Mouse (Mus musculus) C2C12 (cell line): ENCODE measurements around the gene Dnaaf1.

Experiments used
- CEBPB ChIP-seq: IDR thresholded peaks from one replicate; pipeline ENCODE4 v1.6.1; 2011; ENCODE audit warnings: low read depth, mild to moderate bottlenecking, control low read depth, moderate library complexity
- CTCF ChIP-seq: IDR thresholded peaks from one replicate; pipeline ENCODE4 v1.5.1; 2011; ENCODE audit not compliant: control insufficient read depth, insufficient read depth, insufficient read length
- FOSL1 ChIP-seq: IDR thresholded peaks from one replicate; pipeline ENCODE4 v1.8.0; 2011; ENCODE audit warnings: mild to moderate bottlenecking, low read length; ENCODE audit not compliant: poor library complexity, insufficient read depth, severe bottlenecking
- MAX ChIP-seq: IDR thresholded peaks from one replicate; pipeline ENCODE4 v1.6.1; 2011; ENCODE audit warnings: mild to moderate bottlenecking, control low read depth
- MYOD1 ChIP-seq: IDR thresholded peaks from one replicate; pipeline ENCODE4 v1.6.1; 2011; ENCODE audit warnings: low read depth; ENCODE audit not compliant: control insufficient read depth, insufficient read length
- MYOG ChIP-seq: IDR thresholded peaks from one replicate; pipeline ENCODE4 v1.6.1; 2011; ENCODE audit not compliant: control insufficient read depth, insufficient read length; ENCODE audit errors: extremely low read depth
- USF1 ChIP-seq: IDR thresholded peaks from one replicate; pipeline ENCODE4 v1.6.1; 2011; ENCODE audit warnings: low read depth, mild to moderate bottlenecking, control low read depth, moderate library complexity

GRCm38 (mm10) chr8:119627199-119627598 lies 52.2 kb downstream of the Dnaaf1 start:
- no peak for TF ChIP-seq MAX
- no peak for TF ChIP-seq CTCF
- TF ChIP-seq MYOD1: no peak
- TF ChIP-seq MYOG: no peak
- TF ChIP-seq CEBPB: no peak
- TF ChIP-seq USF1: no peak
- no peak for TF ChIP-seq FOSL1
